Mouse (Mus musculus) testis, adult 2 months (tissue): ENCODE results near the gene Keap1.

Experiments
- CTCF ChIP-seq: fragments of 200-500 bp; IDR thresholded peaks from 2 replicates; pipeline ENCODE4 v1.5.1; 2012; ENCODE audit warnings: low read depth, mild to moderate bottlenecking, inconsistent platforms, low read length, moderate library complexity; ENCODE audit not compliant: control insufficient read depth, insufficient read depth, insufficient replicate concordance
- POLR2A ChIP-seq: fragments of 200-500 bp; IDR thresholded peaks from 2 replicates; pipeline ENCODE4 v1.6.1; 2012; ENCODE audit warnings: low read depth, mild to moderate bottlenecking, inconsistent platforms, low read length, moderate library complexity; ENCODE audit not compliant: control insufficient read depth

DNA sequence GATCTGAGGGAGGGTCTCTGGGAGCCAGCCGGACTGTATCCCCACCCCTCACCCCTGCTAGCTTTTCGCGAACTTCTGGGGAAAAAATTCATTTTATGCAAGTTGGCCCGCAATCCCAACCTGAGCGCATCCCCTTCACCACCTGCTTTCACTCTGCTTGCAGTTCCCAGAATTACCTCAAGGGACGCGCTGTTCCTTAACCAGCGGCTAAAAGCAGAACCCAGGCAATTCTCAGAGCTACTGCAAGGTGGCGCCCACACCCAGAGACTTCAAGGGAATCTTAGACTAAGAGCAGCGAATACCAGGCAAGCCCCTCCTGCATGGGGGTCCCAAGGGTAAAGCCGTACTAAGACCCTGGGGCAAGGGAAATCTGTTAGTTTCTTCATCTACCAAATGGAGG, 2.2 kb upstream of the Keap1 start:
- TF ChIP-seq CTCF (peak; percentile 94), POLR2A (no peak)
